Mouse (Mus musculus): ENCODE measurements at regions not wholly inside any gene's neighbourhood (a gene's known extent, or its start where the extent isn't known, plus 50 kb on each side); places are given as distances from the start of the nearest gene placed in this dataset.

- H3K27me3 ChIP-seq (ENCODE audit: control insufficient read depth in 1 of 2, insufficient read depth in 2 of 2, low read length in 2 of 2): peaks cover 0 to 2% of the 10 kb centered on the region in 2 experiments; a peak in 3 of 4 replicates
- no peaks in the 10 kb centered on the region for H3K9me3 ChIP-seq (replicated peaks; ENCODE audit: insufficient read depth, low read length)
- no peaks in the 10 kb centered on the region for H3K36me3 ChIP-seq (ENCODE audit: control insufficient read depth in 1 of 2, insufficient read depth in 2 of 2, low read length in 2 of 2)
- H3K4me3 ChIP-seq (ENCODE audit: control insufficient read depth in 1 of 2, insufficient read depth in 1 of 2, low read depth in 2 of 2, low read length in 2 of 2): no peak overlapping the region
- H3K4me1 ChIP-seq (ENCODE audit: control insufficient read depth in 1 of 2, insufficient read depth in 2 of 2, low read length in 2 of 2): no peaks in the 10 kb centered on the region
- TF ChIP-seq HCFC1 (IDR thresholded peaks at IDR 0.05; ENCODE audit: low read depth, low read length) (no peak), GATA1 (IDR thresholded peaks at IDR 0.05; ENCODE audit: low read depth, low read length) (no peak), ELF1 (IDR thresholded peaks at IDR 0.05; ENCODE audit: low read depth, low read length) (no peak), BHLHE40 (IDR thresholded peaks at IDR 0.05; ENCODE audit: borderline replicate concordance, low read depth, low read length) (no peak), NELFE (IDR thresholded peaks at IDR 0.05; ENCODE audit: low read depth, low read length) (no peak), NRF1 (IDR thresholded peaks at IDR 0.05; ENCODE audit: insufficient read depth, low read depth, low read length, poor library complexity, severe bottlenecking) (no peak), MXI1 (IDR thresholded peaks at IDR 0.05; ENCODE audit: low read depth, low read length) (no peak), RAD21 (IDR thresholded peaks at IDR 0.05; ENCODE audit: low read depth, low read length) (no peak), CHD1 (IDR thresholded peaks at IDR 0.05; ENCODE audit: low read depth, low read length) (no peak), USF1 (IDR thresholded peaks at IDR 0.05; ENCODE audit: low read depth, low read length) (no peak), CTCF (IDR thresholded peaks at IDR 0.05 in 2 of 3, conservative IDR thresholded peaks at IDR 0.05 in 1 of 3; ENCODE audit: control insufficient read depth in 1 of 3, insufficient read depth in 1 of 3, low read depth in 2 of 3, low read length in 3 of 3, poor library complexity in 1 of 3, severe bottlenecking in 1 of 3) (no peak), UBTF (IDR thresholded peaks at IDR 0.05; ENCODE audit: borderline replicate concordance, insufficient read depth, low read depth, low read length) (no peak), MEF2A (IDR thresholded peaks at IDR 0.05; ENCODE audit: extremely low read depth, insufficient replicate concordance, low read depth, low read length, poor library complexity, severe bottlenecking) (no peak), MAZ (IDR thresholded peaks at IDR 0.05; ENCODE audit: low read depth, low read length) (no peak)
- no peaks in the 10 kb centered on the region for H3K79me2 ChIP-seq (ENCODE audit: control insufficient read depth, insufficient read depth, low read length, poor library complexity)
- DNase-seq (ENCODE audit: low read depth, low spot score): no peak
- no peak overlapping the region for H3K27ac ChIP-seq (ENCODE audit: control insufficient read depth, low read depth, low read length)
- H3K9ac ChIP-seq (ENCODE audit: control insufficient read depth, low read depth, low read length, poor library complexity, severe bottlenecking): no peak overlapping the region
These were observed 184.2 kb upstream of the Gm5148 start for GRCm38 (mm10) chr3:37908456-37908855.

DNA sequence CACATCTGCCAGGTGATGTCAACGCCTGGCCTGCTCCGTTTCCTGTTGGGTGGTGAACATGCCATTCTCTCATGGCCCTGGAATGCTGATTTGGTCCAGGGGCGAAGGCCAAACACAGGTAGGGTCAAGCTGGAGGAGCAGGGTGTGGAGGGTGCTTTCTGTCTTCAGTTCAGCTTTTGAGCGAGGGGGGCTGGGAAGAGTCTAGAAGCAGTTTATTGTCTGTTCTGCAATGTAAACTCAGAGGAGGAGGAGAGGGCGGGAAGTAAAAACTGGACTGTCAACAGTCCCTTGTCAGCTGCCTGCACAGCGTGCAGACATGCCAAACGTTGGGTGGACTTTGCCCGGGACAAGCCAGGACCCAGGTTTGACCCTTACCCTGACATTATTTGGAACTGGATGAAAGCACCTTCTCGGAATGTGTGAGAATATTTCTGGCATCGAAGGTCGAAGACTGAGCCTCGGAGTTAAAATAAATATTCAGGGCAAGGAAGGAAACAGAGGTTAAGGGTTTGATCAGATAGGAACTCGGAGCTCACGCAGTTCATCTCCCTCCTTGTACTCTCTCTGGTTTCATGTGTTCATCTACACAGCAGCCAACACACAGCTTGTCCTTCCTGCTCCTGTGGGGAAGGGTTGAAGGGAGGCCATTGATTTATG, 183.3 kb upstream of the Gm5148 start:
- Histone ChIP-seq H3K9me3 (replicated peaks; ENCODE audit: insufficient read depth, low read length) (no peaks in the 10 kb centered on the region), H3K4me1 (ENCODE audit: control insufficient read depth in 1 of 2, insufficient read depth in 2 of 2, low read length in 2 of 2) (no peaks in the 10 kb centered on the region), H3K27me3 (ENCODE audit: control insufficient read depth in 1 of 2, insufficient read depth in 2 of 2, low read length in 2 of 2) (peaks cover 0 to 2% of the 10 kb centered on the region in 2 experiments; a peak in 2 of 4 replicates), H3K36me3 (ENCODE audit: control insufficient read depth in 1 of 2, insufficient read depth in 2 of 2, low read length in 2 of 2) (no peaks in the 10 kb centered on the region), H3K27ac (ENCODE audit: control insufficient read depth, low read depth, low read length) (no peak overlapping the region), H3K79me2 (ENCODE audit: control insufficient read depth, insufficient read depth, low read length, poor library complexity) (no peaks in the 10 kb centered on the region), H3K9ac (ENCODE audit: control insufficient read depth, low read depth, low read length, poor library complexity, severe bottlenecking) (no peak overlapping the region), H3K4me3 (ENCODE audit: control insufficient read depth in 1 of 2, insufficient read depth in 1 of 2, low read depth in 2 of 2, low read length in 2 of 2) (no peak overlapping the region)
- DNase-seq (ENCODE audit: low read depth, low spot score): no peak
- TF ChIP-seq NRF1 (IDR thresholded peaks at IDR 0.05; ENCODE audit: insufficient read depth, low read depth, low read length, poor library complexity, severe bottlenecking): no peak
- TF ChIP-seq RAD21 (IDR thresholded peaks at IDR 0.05; ENCODE audit: low read depth, low read length): no peak
- TF ChIP-seq TCF12 (IDR thresholded peaks at IDR 0.05; ENCODE audit: low read depth, low read length): no peak
- no peak for TF ChIP-seq RCOR1 (IDR thresholded peaks at IDR 0.05; ENCODE audit: low read depth, low read length)
- no peak for TF ChIP-seq NELFE (IDR thresholded peaks at IDR 0.05; ENCODE audit: low read depth, low read length)
- no peak for TF ChIP-seq ZKSCAN1 (IDR thresholded peaks at IDR 0.05; ENCODE audit: low read depth, low read length)
- no peak for TF ChIP-seq GATA1 (IDR thresholded peaks at IDR 0.05; ENCODE audit: low read depth, low read length)
